In genomic region chr10:122018594-122019048, GRCm38 (mm10) we compare ENCODE assay signal across 8 mouse cellular contexts. TPM values are rescaled to one million over a fixed set of nuclear protein-coding genes. Genes with fewer than 3 reads are reported as not detected.
DNase-seq lines count a peak whose midpoint lies in the region; ATAC-seq lines count a peak whose summit lies in the region.

No protein-coding gene starts in this region.

- peaks cover 24% of the 10 kb centered on the region for H3K4me1 ChIP-seq in embryonic facial prominence, embryonic 14.5 days (ENCODE audit: control insufficient read depth, insufficient read depth, low read length)
- H3K4me1 ChIP-seq in hindbrain, embryonic 10.5 days (replicated peaks): peaks cover 34% of the 10 kb centered on the region
- peaks cover 22% of the 10 kb centered on the region for H3K4me1 ChIP-seq in liver, embryonic 12.5 days
- H3K4me1 ChIP-seq in neural tube, embryonic 15.5 days: peaks cover 26% of the 10 kb centered on the region

- no peaks in the 10 kb centered on the region for H3K36me3 ChIP-seq in embryonic facial prominence, embryonic 14.5 days (ENCODE audit: control insufficient read depth, insufficient read depth, low read length)
- peaks cover 19% of the 10 kb centered on the region for H3K36me3 ChIP-seq in hindbrain, embryonic 10.5 days
- H3K36me3 ChIP-seq in liver, embryonic 12.5 days: no peaks in the 10 kb centered on the region
- H3K36me3 ChIP-seq in neural tube, embryonic 15.5 days: 0 out of 2 replicates have a peak, but pooled peaks cover 4% of the 10 kb centered on the region

- ATAC-seq in embryonic facial prominence, embryonic 14.5 days (ENCODE audit: low read depth): peak; percentile 66
- ATAC-seq in liver, embryonic 12.5 days: no peak; the same call in 1 of the 2 replicates
- peak; percentile 75 for ATAC-seq in neural tube, embryonic 15.5 days (ENCODE audit: low FRiP score)

- peaks cover under 1% of the 10 kb centered on the region; the same call in 1 of the 2 replicates for H3K9me3 ChIP-seq in embryonic facial prominence, embryonic 14.5 days (ENCODE audit: control insufficient read depth, low read length)
- no peaks in the 10 kb centered on the region for H3K9me3 ChIP-seq in hindbrain, embryonic 10.5 days
- H3K9me3 ChIP-seq in liver, embryonic 12.5 days (replicated peaks): no peaks in the 10 kb centered on the region
- H3K9me3 ChIP-seq in neural tube, embryonic 15.5 days (replicated peaks): no peaks in the 10 kb centered on the region

- 36% methylated on average over 10 of the region's 10 CpGs for WGBS in embryonic facial prominence, embryonic 14.5 days
- 60% methylated on average over 10 of the region's 10 CpGs for WGBS in hindbrain, embryonic 10.5 days
- whole genome bisulfite sequencing in liver, embryonic 12.5 days (ENCODE audit: insufficient replicate concordance): 65% methylated on average over 10 of the region's 10 CpGs
- WGBS in neural tube, embryonic 15.5 days: 36% methylated on average over 10 of the region's 10 CpGs

- no peak overlapping the region for H3K4me3 ChIP-seq in embryonic facial prominence, embryonic 14.5 days (ENCODE audit: low read depth, low read length)
- no peak overlapping the region for H3K4me3 ChIP-seq in hindbrain, embryonic 10.5 days
- H3K4me3 ChIP-seq in liver, embryonic 12.5 days: no peak overlapping the region
- H3K4me3 ChIP-seq in neural tube, embryonic 15.5 days (replicated peaks): no peak overlapping the region

- no peak overlapping the region for H3K4me2 ChIP-seq in embryonic facial prominence, embryonic 14.5 days (ENCODE audit: low read depth, low read length)
- H3K4me2 ChIP-seq in liver, embryonic 12.5 days: no peak overlapping the region
- H3K4me2 ChIP-seq in neural tube, embryonic 15.5 days: peak overlapping the region; percentile 4; the same call in 1 of the 2 replicates

- DNase-seq in frontal cortex, postnatal 10 days (ENCODE audit: low spot score in 2 of 2): peak; percentile 22 to 25
- DNase-seq in frontal cortex, postnatal 14 days (ENCODE audit: low spot score in 2 of 2): no peak
- peak; percentile 92 for DNase-seq in embryonic facial prominence, embryonic 14.5 days (ENCODE audit: low spot score)
- no peak for DNase-seq in hindbrain, embryonic 10.5 days (ENCODE audit: low spot score)
- DNase-seq in layer of hippocampus, postnatal 25 days (ENCODE audit: extremely low spot score in 1 of 2, low spot score in 1 of 2): no peak
- DNase-seq in urinary bladder, postnatal 25 days (ENCODE audit: low spot score): no peak

- H3K27ac ChIP-seq in embryonic facial prominence, embryonic 14.5 days (replicated peaks; ENCODE audit: low read depth, low read length): peak overlapping the region; percentile 63
- peak overlapping the region; percentile 76 for H3K27ac ChIP-seq in hindbrain, embryonic 10.5 days
- 0 out of 2 replicates have a peak overlapping the region, but pooled peaks have one; percentile 17 for H3K27ac ChIP-seq in liver, embryonic 12.5 days
- peak overlapping the region; percentile 38; the same call in 1 of the 2 replicates for H3K27ac ChIP-seq in neural tube, embryonic 15.5 days (replicated peaks)

- H3K27me3 ChIP-seq in embryonic facial prominence, embryonic 14.5 days (replicated peaks; ENCODE audit: control insufficient read depth, insufficient read depth, low read length): no peaks in the 10 kb centered on the region
- H3K27me3 ChIP-seq in hindbrain, embryonic 10.5 days (ENCODE audit: insufficient read depth, poor library complexity, severe bottlenecking): no peaks in the 10 kb centered on the region
- H3K27me3 ChIP-seq in liver, embryonic 12.5 days (replicated peaks): no peaks in the 10 kb centered on the region
- no peaks in the 10 kb centered on the region for H3K27me3 ChIP-seq in neural tube, embryonic 15.5 days (replicated peaks)

- no peak overlapping the region for H3K9ac ChIP-seq in embryonic facial prominence, embryonic 14.5 days (ENCODE audit: low read depth, low read length)
- H3K9ac ChIP-seq in liver, embryonic 12.5 days: no peak overlapping the region
- H3K9ac ChIP-seq in neural tube, embryonic 15.5 days (replicated peaks): no peak overlapping the region

RNA-seq across cellular contexts. Expression of gene Srgap1, which starts 28.5 kb away (rescaled TPM):
- 10.7 and 11.1 TPM in 2 replicates for polyA plus RNA-seq in embryonic facial prominence, embryonic 14.5 days (2014; fragmentation: Nextera tagmentation; extraction: Ambion mirVana)
- polyA plus RNA-seq in hindbrain, embryonic 10.5 days (2016; fragmentation: Nextera tagmentation; extraction: Ambion mirVana): 10.7 and 17.8 TPM in 2 replicates
- polyA plus RNA-seq in liver, embryonic 12.5 days (2016; fragmentation: Nextera tagmentation; extraction: Ambion mirVana): 2.3 and 2.7 TPM in 2 replicates
- 26.1 and 30.7 TPM in 2 replicates for polyA plus RNA-seq in neural tube, embryonic 15.5 days (2015; fragmentation: Nextera tagmentation; extraction: Ambion mirVana)
- 10 to 100 TPM; 11.1 to 15.4 TPM for total RNA-seq in layer of hippocampus, postnatal 25 days (2021)

Comparison
In these comparisons a context has a peak if more than half of its experiments do, and no peak if none do; other contexts are left out.
1. DNase-seq: peak in frontal cortex, postnatal 10 days (2 of 2) and embryonic facial prominence, embryonic 14.5 days (single experiment); none in frontal cortex, postnatal 14 days (0 of 2), hindbrain, embryonic 10.5 days (single experiment), layer of hippocampus, postnatal 25 days (0 of 2) and urinary bladder, postnatal 25 days (single experiment).
2. H3K27ac ChIP-seq: peak in every context shown above with its lines; median percentile 76 in hindbrain, embryonic 10.5 days; 63 in embryonic facial prominence, embryonic 14.5 days; 38 in neural tube, embryonic 15.5 days; 17 in liver, embryonic 12.5 days.